ENCODE assay signal across 7 mouse cellular contexts in genomic region chr5:32733892-32734291, GRCm38 (mm10). TPM values are rescaled to one million over a fixed set of nuclear protein-coding genes. Genes with fewer than 3 reads are reported as not detected.
DNase-seq lines count a peak whose midpoint lies in the region; ATAC-seq and TF ChIP-seq lines count a peak whose summit lies in the region.
"Not testable (repeated sequence)": the region's sequence is repeated elsewhere in the genome, so short reads cannot be mapped to it uniquely, and the experiment has no call there.

No protein-coding gene starts in this region.

- H3K36me3 ChIP-seq in heart, postnatal 0 days (replicated peaks; ENCODE audit: control insufficient read depth, insufficient read depth, low read length); liver, postnatal 0 days (replicated peaks; ENCODE audit: insufficient read depth, low read length): not testable (repeated sequence)
- H3K36me3 ChIP-seq in limb, embryonic 13.5 days, result peaks cover 22% of the 10 kb centered on the region
- peaks cover 24% of the 10 kb centered on the region for H3K36me3 ChIP-seq in midbrain, embryonic 12.5 days

- DNase-seq in heart, postnatal 0 days (ENCODE audit: low spot score); liver, postnatal 0 days: not testable (repeated sequence)

- not testable (repeated sequence) for H3K4me3 ChIP-seq in heart, postnatal 0 days (ENCODE audit: low read depth, low read length); limb, embryonic 13.5 days; liver, postnatal 0 days (ENCODE audit: low read depth, low read length); midbrain, embryonic 12.5 days

- ATAC-seq in erythroid progenitor cell, adult 5-6 weeks (replicated peaks; ENCODE audit: low FRiP score, poor library complexity, severe bottlenecking), result peak; percentile 67
- ATAC-seq in heart, postnatal 0 days (ENCODE audit: insufficient read depth, low read depth), result peak; percentile 44; the same call in 1 of the 2 replicates
- ATAC-seq in inflammation-experienced regulatory T-cells, adult 6 months, result peak; percentile 41
- peak; percentile 52; the same call in 1 of the 2 replicates for ATAC-seq in limb, embryonic 13.5 days (ENCODE audit: low FRiP score, low read depth)
- ATAC-seq in liver, postnatal 0 days, result 0 out of 2 replicates have a peak, but pooled peaks have one; percentile 29
- peak; percentile 56; the same call in 1 of the 2 replicates for ATAC-seq in midbrain, embryonic 12.5 days (ENCODE audit: low FRiP score, low read depth)
- peak; percentile 43 for ATAC-seq in neutrophil, adult 5-6 weeks (ENCODE audit: extremely low read depth, insufficient number of reproducible peaks, low FRiP score, poor library complexity, severe bottlenecking)

- 92% methylated on average over 6 of the region's 6 CpGs for WGBS in heart, postnatal 0 days
- WGBS in limb, embryonic 13.5 days, result 92% methylated on average over 6 of the region's 6 CpGs
- 85% methylated on average over 6 of the region's 6 CpGs for WGBS in liver, postnatal 0 days (ENCODE audit: insufficient replicate concordance)
- WGBS in midbrain, embryonic 12.5 days, result 93% methylated on average over 6 of the region's 6 CpGs

- TF ChIP-seq EP300 in heart, postnatal 0 days (IDR thresholded peaks at IDR 0.05; ENCODE audit: low read depth); liver, postnatal 0 days (IDR thresholded peaks at IDR 0.05; ENCODE audit: low read depth): not testable (repeated sequence)

- H3K9me3 ChIP-seq in heart, postnatal 0 days (replicated peaks; ENCODE audit: control insufficient read depth, low read length); limb, embryonic 13.5 days; liver, postnatal 0 days (ENCODE audit: low read length); midbrain, embryonic 12.5 days: not testable (repeated sequence)

- not testable (repeated sequence) for H3K27ac ChIP-seq in heart, postnatal 0 days (ENCODE audit: low read depth); limb, embryonic 13.5 days; liver, postnatal 0 days (ENCODE audit: low read depth); midbrain, embryonic 12.5 days (replicated peaks)

- not testable (repeated sequence) for H3K27me3 ChIP-seq in heart, postnatal 0 days (ENCODE audit: control insufficient read depth, insufficient read depth, low read length); limb, embryonic 13.5 days; liver, postnatal 0 days (ENCODE audit: insufficient read depth, low read length); midbrain, embryonic 12.5 days

- H3K4me2 ChIP-seq in heart, postnatal 0 days (ENCODE audit: low read depth, low read length); limb, embryonic 13.5 days (replicated peaks); liver, postnatal 0 days (ENCODE audit: low read depth, low read length); midbrain, embryonic 12.5 days (replicated peaks): not testable (repeated sequence)

- not testable (repeated sequence) for TF ChIP-seq CTCF in heart, postnatal 0 days (IDR thresholded peaks at IDR 0.05; ENCODE audit: low read depth); liver, postnatal 0 days (IDR thresholded peaks at IDR 0.05; ENCODE audit: low read depth)

- H3K4me1 ChIP-seq in heart, postnatal 0 days (ENCODE audit: control insufficient read depth, insufficient read depth); limb, embryonic 13.5 days; liver, postnatal 0 days (ENCODE audit: insufficient read depth); midbrain, embryonic 12.5 days: not testable (repeated sequence)

- not testable (repeated sequence) for H3K9ac ChIP-seq in heart, postnatal 0 days (replicated peaks; ENCODE audit: low read depth, low read length); limb, embryonic 13.5 days; liver, postnatal 0 days (replicated peaks); midbrain, embryonic 12.5 days (replicated peaks)

RNA-seq across cellular contexts. Expression of gene Pisd, which starts 51.6 kb away (rescaled TPM):
- total RNA-seq in erythroid progenitor cell, adult 5-6 weeks (2015; ENCODE audit: low replicate concordance), result 6.5 and 8.4 TPM in 2 replicates
- total RNA-seq in erythroid progenitor cell, adult 5-6 weeks (2017; ENCODE audit: low replicate concordance), result 5.1 and 6.5 TPM in 2 replicates
- 63.9 and 66.6 TPM in 2 replicates for total RNA-seq in heart, postnatal 0 days (2014; rRNA removed; ENCODE audit: low replicate concordance)
- polyA plus RNA-seq in heart, postnatal 0 days (2015; fragmentation: Nextera tagmentation; extraction: Ambion mirVana), result 41.0 and 44.2 TPM in 2 replicates
- polyA plus RNA-seq in inflammation-experienced regulatory T-cells, adult 6 months (2017; shearing (Covaris generic)), result 10 to 100 TPM; 39.5 to 87.1 (median 84.9) TPM
- polyA plus RNA-seq in limb, embryonic 13.5 days (2015; fragmentation: Nextera tagmentation; extraction: Ambion mirVana), result 54.4 and 55.4 TPM in 2 replicates
- polyA plus RNA-seq in liver, postnatal 0 days (2015; fragmentation: Nextera tagmentation; extraction: Ambion mirVana), result 41.4 and 42.2 TPM in 2 replicates
- polyA plus RNA-seq in midbrain, embryonic 12.5 days (2016; fragmentation: Nextera tagmentation; extraction: Ambion mirVana), result 74.8 and 77.6 TPM in 2 replicates
- total RNA-seq in neutrophil, adult 5-6 weeks (2017), result 42.5 and 44.1 TPM in 2 replicates
